Mouse (Mus musculus) hindbrain, embryonic 11.5 days (tissue): ENCODE data around the gene Ednrb. TPM values are rescaled to one million over a fixed set of nuclear protein-coding genes. Genes with fewer than 3 reads are reported as not detected.

Experiments
- ATAC-seq: fragments of 200-750 bp; cut with Nextera tagmentation; 2 replicates; pipeline ENCODE4 v1.8.0; 2017; ENCODE audit warnings: mild to moderate bottlenecking, moderate TSS enrichment, moderate library complexity; ENCODE audit not compliant: low FRiP score
- DNase-seq: peaks from one replicate; pipeline ENCODE4 v3.0.0-alpha.2; 2015; ENCODE audit warnings: low spot score
- H3K27ac ChIP-seq: fragments of 300-500 bp; sonication (generic); 2 replicates; pipeline ENCODE4 v1.5.1; 2014; ENCODE audit warnings: mild to moderate bottlenecking, low read depth, low read length
- H3K27me3 ChIP-seq: fragments of 300-500 bp; sonication (generic); 2 replicates; pipeline ENCODE4 v1.6.1; 2014; ENCODE audit warnings: mild to moderate bottlenecking, low read length, moderate library complexity, mixed read lengths; ENCODE audit not compliant: control insufficient read depth, insufficient read depth
- H3K36me3 ChIP-seq: fragments of 300-500 bp; sonication (generic); 2 replicates; pipeline ENCODE4 v1.6.1; 2014; ENCODE audit warnings: mild to moderate bottlenecking, low read length, moderate library complexity, mixed read lengths; ENCODE audit not compliant: control insufficient read depth, insufficient read depth
- H3K4me1 ChIP-seq: fragments of 300-500 bp; sonication (generic); replicated peaks from 2 replicates; pipeline ENCODE4 v1.6.1; 2014; ENCODE audit warnings: low read length, mixed read lengths; ENCODE audit not compliant: control insufficient read depth, insufficient read depth
- H3K4me2 ChIP-seq: fragments of 300-500 bp; sonication (generic); replicated peaks from 2 replicates; pipeline ENCODE4 v1.6.1; 2014; ENCODE audit warnings: mild to moderate bottlenecking, low read depth, low read length
- H3K4me3 ChIP-seq: fragments of 300-500 bp; sonication (generic); 2 replicates; pipeline ENCODE4 v1.5.1; 2014; ENCODE audit warnings: low read depth, low read length
- H3K9ac ChIP-seq: fragments of 300-500 bp; sonication (generic); 2 replicates; pipeline ENCODE4 v1.6.1; 2014; ENCODE audit warnings: low read depth, low read length
- H3K9me3 ChIP-seq: fragments of 300-500 bp; sonication (generic); 2 replicates; pipeline ENCODE4 v1.6.1; 2016; ENCODE audit warnings: low read length; ENCODE audit not compliant: control insufficient read depth
- WGBS: fragments of 180-500 bp; shearing (Covaris S2); extraction: QIAGEN DNeasy Blood & Tissue Kit; methylation state at CpG from one replicate; pipeline ENCODE4 v1.1.7; 2014; 5-methylcytosine and 5-hydroxymethylcytosine counted together
- polyA plus RNA-seq: library from polyadenylated mRNA; unstranded; fragments of >200 nt; fragmentation: Nextera tagmentation; extraction: Ambion mirVana; gene quantifications from 2 replicates; pipeline ENCODE4 v1.2.1, GENCODE M21; 2014

Ednrb gene
- polyA plus RNA-seq, 1 experiment from 2014 or later, result 149 TPM

DNA sequence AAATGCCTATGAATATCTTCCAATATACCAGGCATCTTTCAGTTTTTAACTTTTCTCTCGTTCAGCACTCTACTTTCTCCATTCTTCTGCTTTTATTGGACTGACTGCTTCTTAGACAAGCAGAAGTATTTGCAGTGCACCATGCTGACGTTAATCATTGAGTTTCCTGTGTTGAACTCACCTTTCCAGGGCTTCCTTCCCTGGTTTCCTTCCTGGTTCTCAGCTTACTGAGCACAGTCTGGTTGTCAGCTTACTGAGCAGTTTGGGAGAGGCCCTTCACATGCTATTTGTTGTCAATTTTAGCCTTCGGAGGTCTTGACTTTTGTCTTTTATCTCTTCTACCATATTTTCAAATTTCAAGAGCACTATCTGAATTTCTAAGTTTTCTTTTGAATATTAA is 31.0 kb downstream of the Ednrb start:
- no peak overlapping the region for H3K4me3 ChIP-seq
- 85% methylated on average over 3 of the region's 3 CpGs for WGBS
- H3K4me2 ChIP-seq, result no peak overlapping the region
- H3K4me1 ChIP-seq, result no peaks in the 10 kb centered on the region
- no peaks in the 10 kb centered on the region for H3K36me3 ChIP-seq
- H3K9ac ChIP-seq, result no peak overlapping the region
- no peak overlapping the region for H3K27ac ChIP-seq
- DNase-seq (no peak), ATAC-seq (no peak)
- H3K27me3 ChIP-seq, result no peaks in the 10 kb centered on the region
- H3K9me3 ChIP-seq, result no peaks in the 10 kb centered on the region

DNA sequence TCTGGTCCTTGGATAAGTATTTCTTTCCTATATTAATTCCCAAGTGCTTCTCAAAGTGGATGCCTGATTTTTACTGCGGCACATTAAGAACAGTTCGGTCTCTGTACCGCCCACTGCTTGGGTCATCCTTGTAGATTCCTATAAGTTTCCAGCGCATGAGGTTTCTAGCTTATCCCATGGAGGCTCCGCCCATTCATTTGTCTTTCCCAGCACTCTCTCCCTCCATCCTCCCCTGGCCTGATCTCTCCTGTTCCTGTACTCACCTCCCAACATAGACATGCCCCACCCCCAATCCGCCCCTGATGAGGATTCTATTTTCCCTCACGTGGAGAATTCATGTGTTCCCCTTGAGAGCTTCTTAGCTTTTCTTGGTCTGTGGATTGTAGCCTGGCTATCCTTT is 32.9 kb downstream of the Ednrb start:
- Histone ChIP-seq H3K27ac (no peak overlapping the region), H3K4me3 (no peak overlapping the region), H3K9me3 (no peaks in the 10 kb centered on the region), H3K4me1 (no peaks in the 10 kb centered on the region), H3K4me2 (no peak overlapping the region), H3K36me3 (no peaks in the 10 kb centered on the region), H3K27me3 (no peaks in the 10 kb centered on the region), H3K9ac (no peak overlapping the region)
- ATAC-seq, result no peak
- WGBS, result 97% methylated on average over 7 of the region's 7 CpGs
- no peak for DNase-seq

DNA sequence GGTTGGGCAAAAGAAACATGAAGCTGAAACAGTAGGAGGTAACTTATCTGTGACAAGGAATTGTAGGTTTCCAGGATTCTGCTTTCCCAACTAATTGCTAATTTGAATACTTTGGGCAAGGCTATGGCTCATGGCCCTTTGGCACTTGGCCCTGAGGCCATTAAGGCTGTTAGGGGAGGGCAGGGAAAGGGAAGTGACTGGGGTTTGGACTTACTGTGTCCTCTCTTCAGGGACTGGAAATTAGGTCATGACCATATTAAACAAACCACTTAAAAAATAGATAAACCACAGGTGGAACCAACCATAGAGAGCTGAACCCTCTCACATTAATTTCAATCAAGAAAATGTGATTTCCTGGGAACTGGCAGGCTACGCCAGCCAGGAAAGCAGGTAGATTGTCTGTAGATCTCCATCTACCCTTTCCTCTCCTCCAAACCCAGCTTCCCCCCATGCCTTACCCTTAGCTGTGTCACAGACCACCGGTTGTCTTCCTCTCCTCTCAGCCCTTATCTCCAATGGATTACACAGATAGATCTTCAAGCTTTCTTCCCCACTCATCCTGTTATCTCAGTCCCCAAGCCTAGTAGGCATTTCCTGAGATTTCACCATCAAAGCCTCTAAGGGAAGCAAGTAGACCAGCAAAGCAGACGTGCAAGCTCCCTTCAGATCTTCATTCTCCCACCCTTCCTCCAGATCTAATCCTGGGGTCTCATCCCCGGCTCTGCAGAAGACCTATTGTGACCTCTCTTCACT is 40.1 kb downstream of the Ednrb start:
- H3K27me3 ChIP-seq, result no peaks in the 10 kb centered on the region
- no peak overlapping the region for H3K27ac ChIP-seq
- DNase-seq (no peak), ATAC-seq (no peak)
- no peak overlapping the region for H3K9ac ChIP-seq
- 90% methylated on average over 4 of the region's 4 CpGs for whole genome bisulfite sequencing
- H3K36me3 ChIP-seq, result no peaks in the 10 kb centered on the region
- H3K4me3 ChIP-seq, result no peak overlapping the region
- no peaks in the 10 kb centered on the region for H3K4me1 ChIP-seq
- no peak overlapping the region for H3K4me2 ChIP-seq
- H3K9me3 ChIP-seq, result no peaks in the 10 kb centered on the region

DNA sequence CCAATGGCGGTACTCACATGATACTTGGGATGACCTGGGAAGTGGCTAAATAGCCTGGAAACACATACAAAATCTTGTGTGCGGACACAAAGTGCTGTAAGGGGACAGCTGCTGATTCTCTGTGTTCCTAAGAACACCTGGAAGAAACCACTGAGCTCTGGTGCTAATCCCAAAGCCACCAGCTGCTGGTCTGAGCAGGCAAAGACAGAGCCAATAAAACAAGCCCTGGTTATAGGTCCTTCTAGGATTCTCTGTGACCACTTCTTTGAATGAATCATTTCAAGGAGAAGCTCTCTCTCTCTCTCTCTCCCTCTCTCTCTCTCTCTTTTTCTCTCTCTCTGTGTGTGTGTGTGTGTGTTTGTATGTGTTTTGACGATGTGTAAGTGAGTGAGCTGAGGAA is 47.1 kb downstream of the Ednrb start:
- Histone ChIP-seq H3K4me2 (no peak overlapping the region), H3K9ac (no peak overlapping the region), H3K4me3 (no peak overlapping the region), H3K9me3 (no peaks in the 10 kb centered on the region), H3K4me1 (no peaks in the 10 kb centered on the region; the same call in 1 of the 2 replicates), H3K27me3 (no peaks in the 10 kb centered on the region), H3K27ac (no peak overlapping the region), H3K36me3 (no peaks in the 10 kb centered on the region)
- ATAC-seq, result no peak
- 87% methylated on average over 3 of the region's 3 CpGs for WGBS
- no peak for DNase-seq

DNA sequence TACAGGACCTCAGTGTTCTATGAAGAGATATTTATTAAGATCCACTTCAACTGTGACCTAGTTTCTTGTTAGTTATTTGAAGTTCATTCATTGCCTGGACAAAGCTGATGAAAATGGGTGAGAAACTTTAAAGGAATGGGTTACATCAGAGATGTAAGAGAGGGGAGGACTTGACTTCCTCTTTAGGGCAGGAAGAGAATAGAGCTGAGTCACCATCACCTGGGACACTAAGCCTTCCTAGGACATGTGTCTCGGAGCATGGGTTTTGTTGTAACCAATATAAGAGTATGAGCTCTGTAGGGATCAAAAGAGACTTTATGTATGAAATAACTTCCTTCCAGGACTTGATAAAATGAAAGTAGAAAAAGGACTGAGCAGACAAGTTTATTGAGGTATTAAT is 48.6 kb downstream of the Ednrb start:
- no peaks in the 10 kb centered on the region for H3K27me3 ChIP-seq
- no peak overlapping the region for H3K4me3 ChIP-seq
- H3K27ac ChIP-seq, result no peak overlapping the region
- H3K4me1 ChIP-seq, result no peaks in the 10 kb centered on the region; the same call in 1 of the 2 replicates
- ATAC-seq (no peak), DNase-seq (no peak)
- 88% methylated on average over 1 of the region's 1 CpGs for WGBS
- no peaks in the 10 kb centered on the region for H3K9me3 ChIP-seq
- no peak overlapping the region for H3K4me2 ChIP-seq
- no peak overlapping the region for H3K9ac ChIP-seq
- no peaks in the 10 kb centered on the region for H3K36me3 ChIP-seq

DNA sequence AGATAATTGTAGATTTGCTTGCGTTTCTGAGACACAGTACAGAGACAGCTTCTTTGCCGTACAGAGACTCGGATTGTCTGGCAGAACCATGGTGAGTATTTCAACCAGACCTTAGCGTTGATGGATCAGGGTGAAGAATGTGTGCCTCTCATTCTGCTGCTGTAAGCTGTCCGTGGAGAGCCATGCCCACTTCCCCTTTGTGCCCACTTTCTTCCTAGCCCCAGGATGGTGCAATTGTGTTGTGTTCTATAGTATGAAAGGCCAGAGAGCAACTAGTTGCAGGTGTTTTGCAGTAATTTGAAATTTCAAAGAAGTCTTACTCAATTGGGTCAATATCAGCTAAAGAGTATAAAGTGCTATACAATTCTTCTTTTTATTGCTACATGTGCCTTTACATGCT is 50.8 kb downstream of the Ednrb start:
- Histone ChIP-seq H3K4me2 (no peak overlapping the region), H3K9me3 (no peaks in the 10 kb centered on the region), H3K9ac (no peak overlapping the region), H3K36me3 (no peaks in the 10 kb centered on the region), H3K27ac (no peak overlapping the region), H3K4me3 (no peak overlapping the region), H3K27me3 (no peaks in the 10 kb centered on the region), H3K4me1 (no peaks in the 10 kb centered on the region; the same call in 1 of the 2 replicates)
- ATAC-seq (no peak), DNase-seq (no peak)
- 79% methylated on average over 5 of the region's 5 CpGs for WGBS

DNA sequence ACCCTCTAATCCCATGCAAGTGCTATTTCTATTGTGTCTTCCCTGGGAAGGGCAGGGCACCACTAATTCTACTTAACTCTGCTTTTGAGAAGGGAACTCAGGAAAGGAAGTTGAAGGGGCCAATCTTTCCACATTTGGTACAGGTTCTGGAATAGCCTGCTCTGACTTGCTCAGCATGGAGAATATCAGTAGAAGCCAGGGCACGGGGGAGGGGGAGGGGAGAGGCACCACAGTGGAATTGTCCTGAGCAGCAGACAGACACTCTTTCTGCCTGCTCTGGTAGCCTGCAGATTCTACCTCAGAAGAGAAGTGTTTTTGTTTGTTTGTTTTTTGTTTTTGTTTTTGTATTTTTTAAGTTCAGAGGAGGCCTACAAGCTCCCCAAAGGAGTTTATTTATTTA is 51.5 kb downstream of the Ednrb start:
- ATAC-seq (no peak), DNase-seq (peak; percentile 26)
- Histone ChIP-seq H3K36me3 (no peaks in the 10 kb centered on the region), H3K27ac (no peak overlapping the region), H3K4me1 (no peaks in the 10 kb centered on the region; the same call in 1 of the 2 replicates), H3K9ac (no peak overlapping the region), H3K4me3 (no peak overlapping the region), H3K27me3 (no peaks in the 10 kb centered on the region), H3K9me3 (no peaks in the 10 kb centered on the region), H3K4me2 (no peak overlapping the region)
- WGBS, result 44% methylated on average over 1 of the region's 1 CpGs

DNA sequence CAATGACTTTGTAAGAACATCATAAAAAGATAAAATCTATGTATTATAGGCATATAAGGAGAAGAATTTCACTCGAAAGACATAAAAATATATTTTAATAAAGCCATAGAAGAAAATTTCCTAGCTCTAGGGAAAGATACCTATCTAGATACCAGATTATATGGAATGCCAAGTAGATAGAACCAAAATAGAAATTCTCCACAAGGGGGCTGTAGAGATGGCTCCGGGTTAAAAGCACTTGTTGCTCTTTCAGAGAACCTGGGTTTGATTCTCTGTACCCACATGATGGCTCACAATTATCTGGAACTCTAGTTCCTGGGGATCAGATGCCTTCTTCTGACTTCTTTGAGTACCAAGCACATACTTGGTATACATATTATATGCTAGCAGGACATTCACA is 56.7 kb downstream of the Ednrb start:
- no peaks in the 10 kb centered on the region; the same call in 1 of the 2 replicates for H3K4me1 ChIP-seq
- 87% methylated on average over 2 of the region's 2 CpGs for WGBS
- ATAC-seq (no peak), DNase-seq (no peak)
- H3K9ac ChIP-seq, result no peak overlapping the region
- no peaks in the 10 kb centered on the region for H3K9me3 ChIP-seq
- no peak overlapping the region for H3K4me2 ChIP-seq
- no peak overlapping the region for H3K4me3 ChIP-seq
- no peak overlapping the region for H3K27ac ChIP-seq
- H3K36me3 ChIP-seq, result no peaks in the 10 kb centered on the region
- H3K27me3 ChIP-seq, result no peaks in the 10 kb centered on the region
